Mouse (Mus musculus): ENCODE data around the gene B3gnt2.

DNA sequence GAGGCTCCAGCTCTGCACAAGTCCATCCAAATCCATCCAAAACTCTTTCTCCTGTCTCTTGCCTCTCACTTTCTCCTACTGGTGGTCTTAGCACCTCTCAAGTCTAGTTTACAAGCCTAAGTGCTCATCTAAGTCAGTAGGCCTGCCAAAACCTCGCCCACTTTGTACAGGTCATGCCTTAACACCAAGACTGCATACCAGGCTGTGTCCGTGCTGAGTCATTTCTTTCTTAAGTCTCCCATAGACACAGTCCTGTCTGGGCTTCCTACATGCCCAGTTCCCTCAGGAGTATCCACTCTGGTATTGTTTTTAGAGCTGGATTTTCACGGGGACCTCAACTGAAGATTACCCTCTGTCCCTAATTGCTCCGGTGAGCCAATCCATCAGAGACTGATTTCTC, 127.9 kb downstream of the B3gnt2 start:
- TF ChIP-seq ZC3H11A (IDR thresholded peaks at IDR 0.05; ENCODE audit: borderline replicate concordance, low read depth, low read length) (no peak), HCFC1 (IDR thresholded peaks at IDR 0.05; ENCODE audit: borderline replicate concordance, insufficient read depth, low read length) (no peak), ZNF384 (IDR thresholded peaks at IDR 0.05; ENCODE audit: low read depth, low read length) (no peak), MAFK (IDR thresholded peaks at IDR 0.05; ENCODE audit: insufficient read depth, low read depth, low read length) (no peak), CHD2 (IDR thresholded peaks at IDR 0.05; ENCODE audit: low read depth, low read length) (no peak)
